Comparison of ENCODE assay signal across 24 mouse cellular contexts in genomic region chr1:173866504-173866903, GRCm38 (mm10). TPM values are rescaled to one million over a fixed set of nuclear protein-coding genes. Genes with fewer than 3 reads are reported as not detected.
DNase-seq lines count a peak whose midpoint lies in the region; ATAC-seq and TF ChIP-seq lines count a peak whose summit lies in the region.
"Had no signal": no experiment of that assay in that cellular context is flagged by ENCODE, and none has a peak within 500 bp of the region (broad histone marks: within the 10 kb centered on the region; RNA-seq: fewer than 3 reads in every experiment).

No protein-coding gene starts in this region.

- H3K4me2 ChIP-seq in liver, embryonic 12.5 days, result no peak overlapping the region
- no peak overlapping the region for H3K4me2 ChIP-seq in liver, postnatal 0 days (ENCODE audit: low read depth, low read length)
- H3K4me2 ChIP-seq in midbrain, embryonic 14.5 days (ENCODE audit: low read length), result no peak overlapping the region
- H3K4me2 ChIP-seq: limb, embryonic 13.5 days; midbrain, embryonic 11.5 days; neural tube, embryonic 13.5 days had no signal

- peak; percentile 19 for DNase-seq in c-Kit-positive CD71-positive TER-119-positive erythroid progenitor cells, embryonic 14.5 days (ENCODE audit: low spot score)
- DNase-seq in liver, postnatal 0 days, result no peak
- DNase-seq in kidney, adult 11 months, result no peak
- no peak for DNase-seq in midbrain, embryonic 14.5 days
- DNase-seq in lung, postnatal 4 days, result no peak
- DNase-seq: adrenal gland, adult 8-10 months; cerebellum, adult 18-20 months; cerebellum, postnatal 10 days; heart, postnatal 14 days; kidney, adult 2 months; kidney, postnatal 36 days; lung, adult 2 months; lung, postnatal 10 days; right cerebral cortex, postnatal 4 days had no signal

- TF ChIP-seq EP300 in liver, postnatal 0 days (IDR thresholded peaks at IDR 0.05; ENCODE audit: low read depth), result no peak

- H3K27me3 ChIP-seq in E14TG2a.4 (ENCODE audit: insufficient read depth, low read length), result no peaks in the 10 kb centered on the region
- no peaks in the 10 kb centered on the region for H3K27me3 ChIP-seq in liver, embryonic 12.5 days (replicated peaks)
- H3K27me3 ChIP-seq in liver, postnatal 0 days (ENCODE audit: insufficient read depth, low read length), result no peaks in the 10 kb centered on the region
- H3K27me3 ChIP-seq in midbrain, embryonic 14.5 days (ENCODE audit: control insufficient read depth, insufficient read depth, low read length), result no peaks in the 10 kb centered on the region
- H3K27me3 ChIP-seq: limb, embryonic 13.5 days; neural tube, embryonic 13.5 days had no signal

- peaks cover 29% of the 10 kb centered on the region for H3K9me3 ChIP-seq in E14TG2a.4 (ENCODE audit: low read length)
- no peaks in the 10 kb centered on the region for H3K9me3 ChIP-seq in liver, embryonic 12.5 days (replicated peaks)
- no peaks in the 10 kb centered on the region for H3K9me3 ChIP-seq in liver, postnatal 0 days (ENCODE audit: low read length)
- no peaks in the 10 kb centered on the region for H3K9me3 ChIP-seq in midbrain, embryonic 14.5 days (ENCODE audit: control insufficient read depth, low read length)
- H3K9me3 ChIP-seq: forebrain, embryonic 10.5 days; limb, embryonic 13.5 days; neural tube, embryonic 13.5 days had no signal

- H3K4me1 ChIP-seq in E14TG2a.4 (replicated peaks; ENCODE audit: low read depth, low read length), result no peaks in the 10 kb centered on the region
- H3K4me1 ChIP-seq in liver, embryonic 12.5 days, result no peaks in the 10 kb centered on the region
- H3K4me1 ChIP-seq in liver, postnatal 0 days (ENCODE audit: insufficient read depth), result no peaks in the 10 kb centered on the region
- no peaks in the 10 kb centered on the region for H3K4me1 ChIP-seq in midbrain, embryonic 14.5 days (ENCODE audit: control insufficient read depth, insufficient read depth, low read length)
- H3K4me1 ChIP-seq: forebrain, embryonic 10.5 days; limb, embryonic 13.5 days; neural tube, embryonic 13.5 days had no signal

- peak; percentile 99 for ATAC-seq in liver, embryonic 12.5 days
- ATAC-seq in liver, postnatal 0 days, result peak; percentile 77
- no peak for ATAC-seq in midbrain, embryonic 14.5 days (ENCODE audit: low FRiP score, low TSS enrichment)
- ATAC-seq: forebrain, embryonic 16.5 days; hindbrain, embryonic 16.5 days had no signal

- WGBS in liver, embryonic 12.5 days (ENCODE audit: insufficient replicate concordance), result 66% methylated on average over 12 of the region's 12 CpGs
- 77% methylated on average over 12 of the region's 12 CpGs for WGBS in liver, postnatal 0 days (ENCODE audit: insufficient replicate concordance)
- 86% methylated on average over 12 of the region's 12 CpGs for WGBS in midbrain, embryonic 14.5 days

- no peak for TF ChIP-seq CTCF in E14TG2a.4 (conservative IDR thresholded peaks at IDR 0.05; ENCODE audit: low read length)
- TF ChIP-seq CTCF in liver, postnatal 0 days (IDR thresholded peaks at IDR 0.05; ENCODE audit: low read depth), result no peak

- peak overlapping the region; percentile 37; the same call in 1 of the 2 replicates for H3K4me3 ChIP-seq in E14TG2a.4 (replicated peaks; ENCODE audit: low read length)
- H3K4me3 ChIP-seq in liver, embryonic 12.5 days, result no peak overlapping the region
- no peak overlapping the region for H3K4me3 ChIP-seq in liver, postnatal 0 days (ENCODE audit: low read depth, low read length)
- H3K4me3 ChIP-seq in midbrain, embryonic 14.5 days (replicated peaks; ENCODE audit: low read depth, low read length), result no peak overlapping the region
- H3K4me3 ChIP-seq: forebrain, embryonic 10.5 days; layer of hippocampus, adult 2 months; limb, embryonic 13.5 days; myocyte; neural tube, embryonic 13.5 days had no signal

- H3K36me3 ChIP-seq in E14TG2a.4 (ENCODE audit: insufficient read depth, low read length), result no peaks in the 10 kb centered on the region
- no peaks in the 10 kb centered on the region for H3K36me3 ChIP-seq in liver, embryonic 12.5 days
- H3K36me3 ChIP-seq in liver, postnatal 0 days (replicated peaks; ENCODE audit: insufficient read depth, low read length), result no peaks in the 10 kb centered on the region
- H3K36me3 ChIP-seq in midbrain, embryonic 14.5 days (ENCODE audit: control insufficient read depth, insufficient read depth, low read length), result no peaks in the 10 kb centered on the region
- H3K36me3 ChIP-seq: forebrain, embryonic 10.5 days; limb, embryonic 13.5 days; neural tube, embryonic 13.5 days had no signal

- H3K9ac ChIP-seq in liver, embryonic 12.5 days, result no peak overlapping the region
- H3K9ac ChIP-seq in liver, postnatal 0 days (replicated peaks), result no peak overlapping the region
- no peak overlapping the region for H3K9ac ChIP-seq in midbrain, embryonic 14.5 days (replicated peaks; ENCODE audit: low read length)
- H3K9ac ChIP-seq: limb, embryonic 13.5 days; neural tube, embryonic 13.5 days had no signal

- peak overlapping the region; percentile 64 for H3K27ac ChIP-seq in liver, embryonic 12.5 days
- H3K27ac ChIP-seq in liver, postnatal 0 days (ENCODE audit: low read depth), result no peak overlapping the region
- H3K27ac ChIP-seq in midbrain, embryonic 14.5 days (replicated peaks; ENCODE audit: low read depth, low read length), result no peak overlapping the region
- H3K27ac ChIP-seq: forebrain, embryonic 10.5 days; layer of hippocampus, adult 2 months; limb, embryonic 13.5 days; neural tube, embryonic 13.5 days had no signal

RNA-seq across cellular contexts. Expression of gene Ifi211, which starts 46.3 kb away (rescaled TPM):
- 0.90 and 0.98 TPM in 2 replicates for polyA plus RNA-seq in liver, embryonic 12.5 days (2016; fragmentation: Nextera tagmentation; extraction: Ambion mirVana)
- 3.7 and 4.6 TPM in 2 replicates for polyA plus RNA-seq in liver, postnatal 0 days (2015; fragmentation: Nextera tagmentation; extraction: Ambion mirVana)
- 2.8 TPM in 1 of 2 replicates, not detected in the other for polyA plus RNA-seq in midbrain, embryonic 14.5 days (2014; fragmentation: Nextera tagmentation; extraction: Ambion mirVana)
